Mouse (Mus musculus) cerebellum, postnatal 10 days (tissue): ENCODE data around the gene Gm9803.

Experiments used
- DNase-seq, 2 experiments: peaks; one replicate each; pipeline ENCODE4 v3.0.0; 2021; ENCODE audit warnings: mixed read lengths in 2 of 2

Gm9803 gene

DNA sequence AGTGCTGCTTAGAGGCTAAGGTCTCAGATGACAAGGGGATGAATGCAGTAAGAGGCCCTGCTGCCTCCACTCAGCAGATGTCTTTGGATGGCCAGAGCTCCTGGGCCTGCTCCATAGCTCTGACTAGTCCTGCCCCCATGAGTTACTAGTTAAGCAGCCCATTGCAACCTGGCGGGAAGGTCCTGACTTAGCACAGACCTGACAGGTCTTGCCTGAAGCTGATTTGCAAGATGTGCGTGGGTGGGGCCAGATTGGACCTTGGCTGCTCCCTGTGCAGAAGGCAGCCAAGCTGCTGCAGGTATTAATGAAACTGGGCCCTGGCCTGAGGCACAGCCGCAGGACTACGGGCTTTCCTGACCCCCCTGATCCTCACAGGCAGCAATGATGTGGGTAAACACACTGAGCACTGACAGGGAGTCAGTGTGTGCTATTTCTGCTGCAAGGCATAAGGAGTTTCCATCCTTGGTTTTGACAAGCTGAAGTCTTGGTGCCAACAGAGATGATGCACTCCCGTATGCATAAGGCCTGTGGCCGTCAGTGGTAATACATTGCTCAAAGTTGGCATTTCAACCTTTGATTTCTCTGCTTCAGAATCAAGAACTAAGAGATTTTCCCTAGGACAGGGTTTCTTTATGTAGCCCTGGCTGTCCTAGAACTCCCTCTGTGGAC is 6.8 kb upstream of the Gm9803 start:
- peak in 1 of 2 experiments; percentile 24 for DNase-seq

DNA sequence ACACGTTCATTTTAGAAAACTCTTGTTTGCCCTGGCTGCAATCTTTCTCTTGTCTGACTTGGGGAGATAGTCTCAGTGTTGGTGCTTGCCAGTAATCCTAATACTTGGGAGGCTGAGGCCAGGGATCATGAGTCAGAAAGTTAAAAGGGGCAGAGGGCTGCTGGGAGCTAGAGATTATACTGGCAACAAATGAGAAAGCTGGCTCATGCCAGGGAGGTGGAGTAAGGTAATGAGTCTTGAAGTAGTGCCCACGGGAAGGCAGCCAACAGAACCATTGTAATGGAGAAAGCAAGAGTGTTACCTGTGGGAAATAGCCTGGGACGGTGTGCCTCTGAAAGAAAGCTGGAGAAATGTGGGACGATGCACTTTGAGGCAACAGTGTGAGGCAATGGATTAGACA is 6.0 kb upstream of the Gm9803 start:
- DNase-seq, result peak; percentile 63 to 68

DNA sequence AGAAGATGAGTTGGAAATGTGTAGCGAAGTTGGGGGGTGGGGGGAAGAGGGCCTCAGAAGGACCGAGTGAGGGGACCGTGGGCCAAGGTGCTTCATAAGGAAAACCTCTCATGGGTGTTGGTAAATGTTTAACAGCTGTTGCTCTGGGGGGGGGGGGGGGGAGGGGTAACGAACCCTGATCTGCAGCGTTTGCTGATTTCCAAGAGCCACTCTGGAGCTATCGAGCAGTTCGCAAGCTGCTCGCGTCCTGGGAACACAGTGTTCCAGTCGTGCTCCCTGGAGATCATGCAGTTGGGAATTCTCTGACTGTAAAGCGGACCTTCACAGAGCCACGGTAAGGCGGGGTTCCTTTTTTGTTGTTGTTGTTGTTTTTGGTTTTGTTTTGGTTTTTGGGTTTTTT is 5.5 kb upstream of the Gm9803 start:
- DNase-seq, result no peak

DNA sequence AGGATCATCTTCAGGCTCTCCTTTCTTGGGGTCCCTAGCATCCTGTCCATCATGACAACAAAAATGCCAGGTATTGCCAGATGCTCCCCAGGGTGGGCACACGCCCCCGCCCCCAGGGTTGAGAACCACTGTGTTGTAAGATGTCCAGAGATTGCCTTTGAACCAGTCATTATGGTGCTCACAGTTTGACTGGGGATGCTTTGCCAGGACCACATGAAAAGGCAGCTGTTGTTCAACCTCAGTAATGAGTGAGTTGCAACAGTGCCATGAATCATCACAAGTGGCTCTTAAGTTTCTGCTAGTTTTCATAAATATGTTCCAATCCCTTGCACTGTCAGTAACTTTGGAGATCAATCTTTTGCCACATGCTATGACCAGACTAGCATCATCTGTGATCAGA is 3.9 kb upstream of the Gm9803 start:
- no peak for DNase-seq

DNA sequence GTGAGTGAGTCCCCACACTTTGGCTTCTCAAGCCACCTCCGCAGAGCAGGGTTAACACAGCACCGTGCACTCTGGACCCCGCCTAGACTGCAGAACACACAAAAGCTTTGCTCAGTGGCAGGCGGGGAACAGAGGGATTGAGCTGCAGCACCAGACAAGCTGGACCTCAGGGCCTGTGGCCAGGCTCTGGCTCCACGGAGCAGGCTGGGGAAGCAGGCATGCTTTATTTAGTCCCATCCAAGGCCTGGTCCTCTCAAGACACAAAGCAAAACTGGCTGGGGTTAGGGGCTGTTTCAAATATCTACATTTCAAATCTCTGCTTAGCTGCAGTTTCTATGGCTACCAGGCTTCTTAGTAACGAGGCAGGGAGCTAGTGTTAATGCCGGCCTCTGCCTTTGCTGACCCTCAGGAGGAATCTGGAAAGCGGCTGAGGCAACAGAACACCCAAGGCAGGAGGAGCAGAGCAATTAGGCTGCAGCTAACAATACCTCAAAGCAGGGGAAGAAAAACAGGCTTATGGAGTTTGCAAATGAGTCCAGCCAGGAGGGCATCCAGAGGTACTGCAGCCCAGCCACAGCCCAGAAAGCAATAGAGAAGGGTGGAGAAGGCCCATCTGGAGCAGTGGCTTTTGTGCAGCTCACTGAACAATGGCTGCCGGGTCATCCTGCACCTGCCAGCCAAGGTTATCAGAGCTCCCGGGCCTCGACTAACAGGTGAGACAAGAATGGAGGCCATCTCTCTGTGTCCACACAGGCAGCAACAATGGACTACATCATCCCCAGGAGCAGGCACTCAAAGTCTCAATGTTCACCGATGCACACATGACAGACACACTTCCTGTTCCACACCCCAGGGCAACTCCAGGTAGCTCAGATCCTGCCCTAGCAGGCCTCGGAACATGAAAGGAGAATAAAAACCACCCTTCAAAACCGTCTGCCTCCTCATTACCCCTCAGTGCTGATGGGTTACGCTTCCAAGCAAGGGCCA is 3.7 kb downstream of the Gm9803 start:
- peak; percentile 26 to 44 for DNase-seq

DNA sequence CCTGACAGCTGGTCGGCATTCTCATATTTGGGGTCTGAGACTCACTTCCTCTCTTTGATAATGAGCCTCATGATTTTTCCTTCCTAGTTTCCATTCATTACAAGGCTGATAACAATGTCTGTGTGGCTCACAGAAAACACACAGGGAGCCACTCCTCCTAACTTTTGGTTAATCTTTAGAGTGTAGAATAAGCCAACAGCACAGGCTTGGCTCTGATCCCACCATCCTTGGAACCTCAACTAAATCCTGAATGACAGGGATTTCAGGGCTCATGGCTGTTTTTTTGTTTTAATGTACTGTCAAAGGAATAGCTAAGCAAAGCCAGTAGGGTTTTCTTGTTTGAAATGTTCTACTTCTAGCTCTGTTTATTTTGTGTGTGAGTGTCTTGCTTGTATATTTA is 10.5 kb downstream of the Gm9803 start:
- DNase-seq, result no peak

DNA sequence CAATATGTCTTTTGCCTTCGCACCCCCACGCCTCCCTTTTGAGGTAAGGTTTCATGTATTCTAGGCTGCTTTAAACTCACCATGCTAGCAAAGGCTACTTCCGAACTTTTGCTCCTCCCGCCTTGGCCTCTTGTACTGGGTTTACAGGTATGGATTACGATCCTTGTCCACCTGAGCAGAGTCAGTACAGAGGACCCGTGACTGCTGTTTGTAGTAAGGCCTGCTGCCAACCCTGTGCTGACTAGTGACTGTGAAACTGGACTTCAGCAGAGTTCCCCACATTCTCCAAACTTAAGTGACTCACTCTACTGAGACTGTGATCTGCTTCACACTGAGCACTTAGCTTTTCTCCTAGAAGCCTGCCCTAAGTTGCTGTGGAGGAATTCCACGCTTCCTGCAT is 13.8 kb downstream of the Gm9803 start:
- DNase-seq, result no peak

DNA sequence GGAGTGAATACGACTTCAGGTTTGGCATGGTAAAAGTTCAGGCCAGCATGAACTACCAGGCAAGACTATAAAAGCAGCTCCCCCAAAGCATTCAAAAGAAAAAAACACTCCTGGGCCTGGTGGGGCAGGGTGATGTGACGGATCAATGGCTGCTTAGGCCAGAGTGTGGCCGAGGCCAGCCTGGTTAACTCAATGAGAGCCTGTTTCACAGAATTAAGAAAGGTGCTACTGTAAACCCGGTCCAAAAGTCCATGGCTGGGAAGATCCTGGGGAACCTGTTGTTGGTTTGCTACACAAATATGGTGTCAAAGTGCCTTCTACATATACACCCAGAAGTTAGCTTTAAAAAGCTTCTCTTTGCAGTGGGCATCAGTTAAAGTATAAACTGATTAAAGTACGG is 14.9 kb downstream of the Gm9803 start:
- DNase-seq, result no peak

DNA sequence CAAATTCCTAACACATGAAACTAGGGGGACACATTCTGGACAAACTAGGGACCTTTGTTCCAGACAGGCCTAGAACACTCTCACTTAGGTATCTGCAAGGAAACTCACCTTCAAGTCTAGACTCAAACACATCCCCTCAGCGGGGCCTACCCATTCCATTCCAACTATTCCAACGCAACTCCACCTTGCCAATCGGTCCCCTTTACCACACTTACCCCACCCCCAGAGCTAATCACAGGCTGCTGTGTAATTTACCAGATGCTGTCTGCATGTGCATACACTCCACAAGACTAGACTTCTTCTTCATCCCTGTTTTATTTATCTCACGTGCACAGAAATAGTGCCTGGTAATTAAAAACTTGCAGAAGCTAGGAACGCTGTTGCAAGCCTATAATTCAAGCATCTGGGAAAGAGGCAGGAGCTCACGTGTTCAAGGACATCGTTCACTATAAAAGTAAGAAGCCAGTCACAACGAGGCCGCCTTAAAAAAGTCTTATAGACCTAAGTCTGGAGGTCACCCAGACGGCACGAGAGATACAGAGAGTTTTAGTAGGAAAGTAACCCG is 15.9 kb downstream of the Gm9803 start:
- DNase-seq, result no peak

DNA sequence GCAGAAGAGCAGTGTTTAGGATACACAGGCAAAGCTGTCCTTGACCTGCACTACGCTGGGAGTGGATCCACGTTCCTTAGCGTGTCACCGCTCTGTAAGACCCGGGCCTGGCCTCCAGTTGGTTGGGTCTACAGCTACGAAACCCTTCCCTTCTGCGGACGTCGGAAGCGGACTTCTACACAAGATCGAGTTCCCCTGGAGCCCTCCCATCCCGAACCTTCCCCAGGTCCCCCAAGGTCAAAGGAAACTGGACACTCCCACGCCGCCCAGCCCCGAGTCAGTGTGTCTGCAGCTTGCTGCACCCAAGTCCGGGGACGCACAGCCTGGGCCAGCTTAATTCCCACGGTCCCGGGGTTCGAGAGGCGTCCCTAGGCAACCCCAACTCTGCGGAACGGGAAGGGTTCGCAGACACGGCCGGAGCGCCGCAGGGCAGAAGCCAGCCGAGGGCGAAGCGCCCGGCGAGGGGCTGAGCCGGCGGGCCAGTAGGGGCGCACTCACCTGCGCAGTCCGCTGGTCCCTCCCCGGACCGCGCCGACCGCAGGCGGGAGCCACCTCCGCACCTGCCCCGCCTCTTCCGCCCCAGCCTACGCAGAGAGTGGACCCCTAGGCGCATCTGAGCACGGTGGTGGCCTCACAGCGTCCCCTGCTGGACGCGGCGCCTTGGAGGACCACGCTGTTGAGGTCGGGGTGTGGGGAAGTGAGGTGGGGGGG is 16.7 kb downstream of the Gm9803 start, which contains the start of gene 1700021F05Rik:
1700021F05Rik (minus strand) TSS at position 553 of the 711 bp plus-strand sequence.
- peak; percentile 98 to 99 for DNase-seq

DNA sequence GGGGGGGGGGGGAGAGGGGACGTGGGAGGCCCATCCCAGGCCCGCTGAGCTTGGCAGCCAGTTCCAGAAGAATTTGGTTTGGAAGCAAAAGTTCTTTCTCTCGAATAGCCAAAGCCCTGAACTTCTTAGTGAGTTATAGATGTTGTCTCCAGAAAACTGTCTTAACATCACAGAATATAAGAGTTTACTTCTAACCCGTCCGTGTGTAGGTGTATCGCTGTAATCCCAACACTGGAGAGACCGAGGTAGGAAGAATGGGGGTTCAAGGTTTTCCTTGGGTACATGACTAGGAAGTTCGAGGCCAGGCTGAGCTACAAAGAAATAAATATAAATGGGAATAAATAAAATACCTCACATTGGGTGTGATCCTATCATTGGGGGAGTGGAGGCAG is 17.3 kb downstream of the Gm9803 start:
- DNase-seq, result no peak

DNA sequence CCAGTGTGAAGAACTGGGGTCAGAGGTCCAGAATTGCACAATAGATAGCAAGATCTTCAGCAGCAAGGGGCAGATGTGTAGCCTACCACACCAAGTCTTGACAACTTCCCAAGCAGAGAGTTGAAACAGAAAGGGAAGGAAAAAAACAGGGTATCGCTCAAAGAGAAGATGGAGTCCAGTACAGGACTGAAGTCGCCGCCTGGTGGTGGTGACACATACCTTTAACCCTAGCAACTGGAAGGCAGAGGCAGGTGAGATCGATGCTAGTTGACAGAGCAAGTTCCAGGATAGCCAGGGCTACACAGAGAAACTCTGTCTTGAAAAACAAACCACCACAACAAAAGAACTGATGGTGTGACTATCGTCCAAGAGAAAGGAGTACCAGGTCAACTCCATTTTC is 25.5 kb downstream of the Gm9803 start:
- DNase-seq, result no peak

DNA sequence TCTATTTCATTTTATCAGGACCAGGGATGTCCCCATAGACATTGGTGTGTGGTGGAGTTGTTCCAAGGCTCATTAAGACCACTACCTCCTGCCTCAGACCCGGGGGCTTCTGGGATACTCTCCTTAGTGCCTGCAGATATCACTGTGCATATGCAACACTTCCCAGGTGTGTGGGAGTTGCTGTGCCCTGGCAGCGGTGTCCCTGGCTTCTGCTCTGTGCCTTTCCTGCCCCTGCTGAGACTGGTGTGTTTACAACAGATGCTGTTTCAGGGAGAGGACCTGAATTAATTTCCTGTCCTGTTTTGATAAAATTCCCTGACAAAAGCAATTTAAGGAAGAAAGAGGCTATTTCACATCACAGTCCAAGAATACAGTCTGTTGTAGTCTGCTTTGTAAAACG is 27.0 kb downstream of the Gm9803 start:
- no peak for DNase-seq

DNA sequence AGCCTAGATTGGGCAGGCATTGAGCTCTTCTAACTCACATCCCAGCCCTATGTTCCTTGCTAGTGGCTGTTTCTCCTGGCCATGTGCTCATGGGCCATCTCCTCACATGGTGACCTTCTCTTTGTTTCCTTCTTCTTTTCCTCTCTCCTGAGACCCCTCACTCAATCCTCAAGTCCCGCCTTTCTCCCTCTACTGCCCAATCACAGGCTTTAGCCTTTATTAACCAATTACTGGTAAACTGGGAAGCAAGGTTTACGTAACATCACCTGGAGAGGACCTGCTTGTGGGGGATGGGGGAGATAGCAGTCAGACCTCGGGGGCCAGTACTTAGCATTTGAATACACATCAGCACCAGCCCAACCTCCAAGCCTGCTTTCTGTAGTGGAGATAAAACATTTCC is 27.5 kb downstream of the Gm9803 start:
- DNase-seq, result no peak

DNA sequence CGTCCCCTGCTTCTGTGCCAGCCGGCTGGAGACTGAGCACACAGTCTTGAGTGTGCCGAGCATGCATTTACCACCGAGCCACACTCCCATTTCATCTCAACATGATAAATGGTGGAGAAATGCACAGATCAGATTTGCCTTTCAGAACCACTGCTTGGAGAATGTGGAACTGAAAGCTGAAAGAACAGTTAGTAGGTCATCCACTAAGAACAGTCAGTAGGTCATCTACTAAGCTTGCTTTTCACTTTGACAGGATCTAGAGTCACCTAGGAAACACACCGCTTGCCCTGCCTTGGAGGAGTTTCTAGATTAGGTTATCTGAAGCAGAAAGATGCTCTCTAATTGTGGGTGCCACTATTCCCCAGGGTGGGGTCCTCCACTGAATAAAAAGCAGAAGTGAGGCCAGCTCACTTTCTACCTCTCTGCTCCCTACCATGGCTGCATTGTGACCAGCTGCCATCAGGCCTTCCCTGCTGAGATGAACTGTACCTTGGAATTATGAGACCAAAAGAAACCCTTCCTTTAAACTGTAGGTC is 33.8 kb downstream of the Gm9803 start:
- no peak for DNase-seq

DNA sequence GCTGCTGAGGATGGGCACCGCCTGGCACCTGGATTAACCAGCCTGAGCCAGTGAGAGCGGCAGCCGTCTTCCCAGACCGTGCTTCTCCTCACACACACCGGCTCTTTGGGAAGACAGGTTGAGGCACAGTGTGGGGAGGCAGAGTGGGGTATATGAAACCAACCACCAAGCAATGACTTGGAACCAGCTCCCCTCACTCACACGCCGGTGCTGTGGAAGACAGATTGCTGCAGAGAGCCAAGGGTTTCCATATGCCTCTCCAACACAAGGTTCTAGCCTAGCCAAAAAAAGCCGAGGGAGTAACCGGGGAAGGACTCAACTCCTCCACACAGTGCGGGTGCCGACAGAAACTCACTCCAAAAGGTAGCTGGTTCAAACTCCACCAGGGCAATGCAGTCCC is 35.4 kb downstream of the Gm9803 start:
- DNase-seq, result peak; percentile 18 to 34

DNA sequence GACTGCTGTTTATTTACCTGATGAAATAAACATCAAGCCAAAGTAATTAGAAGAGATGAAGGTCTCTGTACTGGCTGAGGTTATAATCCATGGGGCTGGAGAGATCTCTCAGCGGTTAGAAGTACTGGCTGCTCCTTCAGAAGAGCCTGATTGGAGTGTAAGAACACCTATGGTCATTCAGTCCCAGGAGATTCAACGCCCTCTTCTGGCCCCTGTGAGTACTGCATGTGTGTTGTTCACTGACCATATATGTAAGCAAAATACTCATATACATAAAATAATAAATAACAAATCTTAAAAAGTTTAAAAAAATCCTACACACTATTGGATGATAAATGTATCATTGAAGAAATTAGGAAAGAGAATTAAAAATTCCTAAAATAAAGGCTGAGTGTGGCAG is 36.9 kb downstream of the Gm9803 start:
- no peak for DNase-seq

DNA sequence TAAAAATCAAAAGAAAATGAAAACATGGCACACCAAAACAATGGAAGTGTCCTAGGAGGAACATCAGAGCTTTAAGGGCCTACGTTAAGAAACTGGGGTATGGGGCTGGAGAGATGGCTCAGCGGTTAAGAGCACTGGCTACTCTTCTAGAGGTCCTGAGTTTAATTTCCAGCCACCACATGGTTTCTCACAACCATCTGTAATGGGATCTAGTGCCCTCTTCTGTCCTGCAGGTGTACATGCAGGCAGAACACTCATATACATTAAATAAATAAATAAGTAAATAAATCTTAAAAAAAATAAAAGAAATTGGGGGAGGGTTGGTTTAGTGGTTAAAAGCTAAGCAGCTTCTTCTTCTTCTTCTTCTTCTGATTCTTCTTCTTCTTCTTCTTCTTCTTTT is 37.4 kb downstream of the Gm9803 start:
- no peak for DNase-seq
